Mouse (Mus musculus) stomach, embryonic 15.5 days (tissue): Measurements from ENCODE around the gene Lipe. TPM values are rescaled to one million over a fixed set of nuclear protein-coding genes. Genes with fewer than 3 reads are reported as not detected.
"Not testable (repeated sequence)": the region's sequence is repeated elsewhere in the genome, so short reads cannot be mapped to it uniquely, and the experiment has no call there.

Source experiments
- ATAC-seq: fragments of 200-750 bp; cut with Nextera tagmentation; 2 replicates; pipeline ENCODE4 v1.8.0; 2017; ENCODE audit warnings: low read depth, moderate number of reproducible peaks, moderate TSS enrichment; ENCODE audit not compliant: insufficient read depth, low FRiP score
- H3K27ac ChIP-seq: fragments of 300-500 bp; sonication (generic); 2 replicates; pipeline ENCODE4 v1.5.1; 2015; ENCODE audit warnings: mild to moderate bottlenecking, inconsistent platforms
- H3K27me3 ChIP-seq: fragments of 300-500 bp; sonication (generic); replicated peaks from 2 replicates; pipeline ENCODE4 v1.6.1; 2015; ENCODE audit warnings: inconsistent platforms
- H3K36me3 ChIP-seq: fragments of 300-500 bp; sonication (generic); 2 replicates; pipeline ENCODE4 v1.6.1; 2015; ENCODE audit warnings: inconsistent platforms
- H3K4me1 ChIP-seq: fragments of 300-500 bp; sonication (generic); 2 replicates; pipeline ENCODE4 v1.6.1; 2015; ENCODE audit warnings: inconsistent platforms
- H3K4me2 ChIP-seq: fragments of 300-500 bp; sonication (generic); 2 replicates; pipeline ENCODE4 v1.6.1; 2015; ENCODE audit warnings: mild to moderate bottlenecking, inconsistent platforms
- H3K4me3 ChIP-seq: fragments of 300-500 bp; sonication (generic); replicated peaks from 2 replicates; pipeline ENCODE4 v1.5.1; 2015; ENCODE audit warnings: inconsistent platforms
- H3K9ac ChIP-seq: fragments of 300-500 bp; sonication (generic); 2 replicates; pipeline ENCODE4 v1.6.1; 2015; ENCODE audit warnings: inconsistent platforms
- H3K9me3 ChIP-seq: fragments of 300-500 bp; sonication (generic); 2 replicates; pipeline ENCODE4 v1.6.1; 2016; ENCODE audit warnings: inconsistent platforms
- whole genome bisulfite sequencing: fragments of 180-500 bp; shearing (Covaris S2); methylation state at CpG from one replicate; pipeline ENCODE4 v1.1.7; 2015; 5-methylcytosine and 5-hydroxymethylcytosine counted together
- polyA plus RNA-seq: library from polyadenylated mRNA; unstranded; fragments of >200 nt; fragmentation: Nextera tagmentation; extraction: Ambion mirVana; gene quantifications from 2 replicates; pipeline ENCODE4 v1.2.1, GENCODE M21; 2015

The Lipe gene
- polyA plus RNA-seq, 1 experiment from 2014 or later, result 8.3 TPM

- H3K27me3 ChIP-seq, result no peaks in the 10 kb centered on the region
- ATAC-seq, result no peak
- peak overlapping the region; percentile 73; the same call in 1 of the 2 replicates for H3K27ac ChIP-seq
- no peak overlapping the region for H3K4me2 ChIP-seq
- H3K36me3 ChIP-seq, result no peaks in the 10 kb centered on the region
- H3K4me1 ChIP-seq, result peaks cover 15% of the 10 kb centered on the region; the same call in 1 of the 2 replicates
- no peak overlapping the region for H3K4me3 ChIP-seq
- H3K9me3 ChIP-seq, result no peaks in the 10 kb centered on the region
- no peak overlapping the region for H3K9ac ChIP-seq
- 79% methylated on average over 6 of the region's 6 CpGs for WGBS
Measured at GRCm38 (mm10) chr7:25432381-25432780, 33.9 kb upstream of the Lipe start.

- Histone ChIP-seq H3K27me3 (no peaks in the 10 kb centered on the region), H3K4me2 (no peak overlapping the region), H3K4me1 (peaks cover 14% of the 10 kb centered on the region; the same call in 1 of the 2 replicates), H3K9ac (no peak overlapping the region), H3K4me3 (no peak overlapping the region), H3K36me3 (no peaks in the 10 kb centered on the region), H3K9me3 (no peaks in the 10 kb centered on the region), H3K27ac (peak overlapping the region; percentile 13; the same call in 1 of the 2 replicates)
- WGBS, result 71% methylated on average over 4 of the region's 4 CpGs
- no peak for ATAC-seq
Measured at GRCm38 (mm10) chr7:25429886-25430784, 31.6 kb upstream of the Lipe start.

DNA sequence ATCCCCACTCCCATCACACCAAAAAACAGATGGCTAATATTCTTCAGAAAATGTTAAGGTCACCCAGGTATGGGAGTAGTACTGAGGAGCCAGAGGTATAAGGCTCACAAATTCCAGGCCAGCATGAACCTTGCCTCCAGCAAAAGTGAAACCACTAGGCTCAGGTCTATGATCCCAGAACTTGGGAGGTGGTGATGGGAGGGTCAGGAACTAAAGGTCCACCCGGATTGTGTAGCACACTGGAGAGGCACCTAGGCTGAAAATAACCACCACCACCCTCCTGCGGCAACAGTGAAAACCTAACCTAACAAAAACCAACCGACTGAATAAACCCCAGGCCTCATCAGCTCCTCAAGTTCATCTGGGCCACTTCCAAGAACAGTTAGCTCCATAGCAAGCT lies 29.8 kb upstream of the Lipe start:
- Histone ChIP-seq H3K27ac (no peak overlapping the region), H3K4me1 (peaks cover 5% of the 10 kb centered on the region; the same call in 1 of the 2 replicates), H3K4me3 (no peak overlapping the region), H3K27me3 (no peaks in the 10 kb centered on the region), H3K36me3 (no peaks in the 10 kb centered on the region), H3K9me3 (no peaks in the 10 kb centered on the region), H3K9ac (no peak overlapping the region), H3K4me2 (no peak overlapping the region)
- no peak for ATAC-seq
- WGBS, result 95% methylated on average over 3 of the region's 3 CpGs

DNA sequence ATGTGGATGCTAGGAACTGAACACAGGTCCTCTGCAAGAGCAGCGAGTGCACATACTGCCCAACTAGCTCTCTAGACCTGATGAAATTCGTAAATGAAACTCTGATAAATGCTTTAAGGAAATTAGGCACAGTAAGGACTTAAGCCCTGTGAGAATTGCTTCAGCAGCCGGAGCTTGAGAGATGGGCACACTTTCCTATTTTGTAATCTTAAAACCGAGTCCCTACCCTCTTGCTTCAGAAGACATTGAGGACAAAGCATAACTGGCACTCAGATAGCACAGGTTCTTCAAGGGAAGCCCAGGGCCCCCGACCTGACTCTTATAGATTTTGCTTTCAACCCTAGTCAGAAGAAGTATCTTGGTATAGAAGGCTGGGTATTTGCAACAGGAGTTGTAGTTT lies 28.6 kb upstream of the Lipe start:
- WGBS, result 81% methylated on average over 5 of the region's 5 CpGs
- no peak overlapping the region for H3K27ac ChIP-seq
- H3K27me3 ChIP-seq, result no peaks in the 10 kb centered on the region
- H3K4me3 ChIP-seq, result no peak overlapping the region
- ATAC-seq, result no peak
- H3K9me3 ChIP-seq, result no peaks in the 10 kb centered on the region
- H3K9ac ChIP-seq, result no peak overlapping the region
- H3K36me3 ChIP-seq, result no peaks in the 10 kb centered on the region
- H3K4me1 ChIP-seq, result no peaks in the 10 kb centered on the region
- no peak overlapping the region for H3K4me2 ChIP-seq

DNA sequence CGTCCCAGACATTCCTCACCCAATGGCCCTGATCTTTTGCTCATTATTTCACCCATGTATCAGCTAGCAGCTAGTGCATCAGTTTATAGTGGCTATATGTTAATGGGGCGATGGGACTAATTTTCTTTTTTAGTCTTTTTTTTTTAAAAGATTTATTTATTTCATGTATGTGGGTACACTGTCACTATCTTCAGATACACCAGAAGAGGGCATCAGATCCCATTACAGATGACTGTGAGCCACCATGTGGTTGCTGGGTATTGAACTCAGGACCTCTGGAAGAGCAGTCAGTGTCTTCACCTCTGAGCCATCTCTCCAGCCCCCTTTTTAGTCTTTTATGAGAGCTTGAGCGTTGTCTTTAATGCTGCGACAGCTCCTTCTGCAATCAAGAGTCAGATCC lies 27.9 kb upstream of the Lipe start:
- H3K27ac ChIP-seq, H3K36me3 ChIP-seq, H3K9ac ChIP-seq, H3K4me1 ChIP-seq, H3K4me2 ChIP-seq, H3K27me3 ChIP-seq, ATAC-seq, H3K9me3 ChIP-seq, H3K4me3 ChIP-seq: not testable (repeated sequence)
- WGBS, result 90% methylated on average over 4 of the region's 4 CpGs

DNA sequence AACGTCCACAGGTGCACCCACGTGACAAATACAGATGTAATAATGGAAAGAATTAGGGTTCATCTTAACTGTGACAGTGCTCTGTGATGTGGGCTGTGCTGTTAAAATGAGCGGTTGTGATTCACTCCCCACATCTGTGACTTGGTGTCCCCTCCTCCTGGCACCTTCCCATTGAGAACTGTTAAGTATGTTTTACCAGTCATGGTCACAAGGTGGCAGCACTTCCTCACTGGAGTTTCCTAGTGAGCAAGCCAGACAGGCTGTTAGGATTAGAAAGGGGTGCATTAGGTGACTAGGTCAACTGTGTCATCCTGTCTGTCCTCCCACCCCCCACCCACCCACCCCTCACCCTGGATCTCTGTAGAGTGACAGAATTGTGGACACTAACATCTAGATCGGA lies 25.9 kb upstream of the Lipe start:
- no peak overlapping the region for H3K4me3 ChIP-seq
- H3K9me3 ChIP-seq, result no peaks in the 10 kb centered on the region
- H3K27ac ChIP-seq, result no peak overlapping the region
- no peaks in the 10 kb centered on the region for H3K27me3 ChIP-seq
- peak; percentile 35; the same call in 1 of the 2 replicates for ATAC-seq
- no peak overlapping the region for H3K4me2 ChIP-seq
- no peak overlapping the region for H3K9ac ChIP-seq
- WGBS, result 37% methylated on average over 4 of the region's 4 CpGs
- H3K36me3 ChIP-seq, result no peaks in the 10 kb centered on the region
- H3K4me1 ChIP-seq, result no peaks in the 10 kb centered on the region

DNA sequence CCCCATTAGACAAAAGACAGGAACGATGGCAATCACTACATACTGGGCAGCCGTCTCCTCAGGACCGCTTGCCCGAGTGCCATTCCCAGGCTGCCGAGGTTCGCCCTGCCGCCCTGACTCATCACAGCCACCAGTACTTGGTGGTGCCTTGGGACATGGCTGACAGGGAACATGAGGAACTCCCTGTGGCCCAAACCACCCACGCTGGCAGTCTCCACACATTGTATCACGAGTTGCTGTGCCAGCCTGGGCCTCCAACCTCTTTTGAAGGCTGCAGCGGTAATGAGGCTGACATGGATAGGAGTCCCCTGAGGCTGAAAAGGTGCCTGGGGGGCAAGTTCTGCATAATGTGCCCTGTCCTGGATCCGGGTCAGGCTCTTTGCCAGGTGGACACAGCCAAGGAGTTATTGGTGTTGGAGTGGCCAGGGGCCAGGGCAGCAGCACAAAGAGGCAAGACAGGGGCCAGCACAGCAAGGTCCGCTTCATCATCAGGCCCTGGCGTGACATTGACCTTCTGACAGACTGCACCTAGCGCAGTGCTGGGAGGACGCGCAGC lies 23.9 kb upstream of the Lipe start:
- H3K9me3 ChIP-seq, result no peaks in the 10 kb centered on the region

DNA sequence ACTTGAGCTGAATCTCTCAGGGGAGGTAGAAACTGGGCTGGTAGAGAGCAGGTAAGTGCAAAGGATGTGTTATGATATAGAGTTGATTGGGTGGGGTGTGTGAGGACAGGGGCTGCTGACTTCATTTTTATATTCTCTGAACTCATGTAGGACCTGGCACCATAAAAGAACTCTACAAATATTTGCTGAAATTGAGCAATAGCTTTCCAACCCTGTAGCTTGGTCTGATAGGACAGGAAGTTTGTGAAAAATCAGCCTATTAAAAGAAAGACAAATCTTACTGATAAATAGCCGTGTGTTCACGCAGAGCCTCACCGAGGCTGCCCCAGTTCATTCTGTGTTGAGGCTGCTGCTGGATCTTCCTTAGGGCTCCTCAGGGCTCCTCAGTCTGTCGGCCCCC lies 21.4 kb upstream of the Lipe start:
- Histone ChIP-seq H3K27ac (no peak overlapping the region), H3K4me3 (no peak overlapping the region), H3K4me2 (no peak overlapping the region), H3K36me3 (no peaks in the 10 kb centered on the region), H3K9me3 (no peaks in the 10 kb centered on the region), H3K27me3 (no peaks in the 10 kb centered on the region), H3K9ac (no peak overlapping the region), H3K4me1 (no peaks in the 10 kb centered on the region)
- 73% methylated on average over 4 of the region's 4 CpGs for WGBS
- ATAC-seq, result no peak

More for the DNA sequence above, 23.9 kb upstream of the Lipe start:
- ATAC-seq, result no peak
- H3K4me3 ChIP-seq, result no peak overlapping the region
- no peaks in the 10 kb centered on the region for H3K27me3 ChIP-seq
- H3K4me1 ChIP-seq, result no peaks in the 10 kb centered on the region
- no peaks in the 10 kb centered on the region for H3K36me3 ChIP-seq
- no peak overlapping the region for H3K9ac ChIP-seq
- 81% methylated on average over 16 of the region's 16 CpGs for WGBS
- H3K27ac ChIP-seq, result no peak overlapping the region
- no peak overlapping the region for H3K4me2 ChIP-seq

- Histone ChIP-seq H3K36me3 (no peaks in the 10 kb centered on the region), H3K9me3 (no peaks in the 10 kb centered on the region), H3K4me1 (no peaks in the 10 kb centered on the region), H3K4me3 (no peak overlapping the region), H3K4me2 (no peak overlapping the region), H3K27me3 (no peaks in the 10 kb centered on the region), H3K27ac (no peak overlapping the region), H3K9ac (no peak overlapping the region)
- WGBS, result 79% methylated on average over 8 of the region's 8 CpGs
- ATAC-seq, result no peak
Measured at GRCm38 (mm10) chr7:25419536-25419935, 21.0 kb upstream of the Lipe start.

- Histone ChIP-seq H3K27me3 (no peaks in the 10 kb centered on the region), H3K36me3 (no peaks in the 10 kb centered on the region), H3K9me3 (no peaks in the 10 kb centered on the region), H3K4me2 (no peak overlapping the region), H3K4me1 (no peaks in the 10 kb centered on the region), H3K9ac (no peak overlapping the region), H3K4me3 (no peak overlapping the region), H3K27ac (no peak overlapping the region)
- no peak for ATAC-seq
- WGBS, result 87% methylated on average over 1 of the region's 1 CpGs
Measured at GRCm38 (mm10) chr7:25417597-25417996, 19.1 kb upstream of the Lipe start.

GRCm38 (mm10) chr7:25412833-25413441 lies 14.4 kb upstream of the Lipe start, which contains the start of gene Cxcl17:
Gene Cxcl17, minus strand, starts transcription at chr7:25412886.
- Histone ChIP-seq H3K27ac (no peak within 1 kb of the TSS), H3K27me3 (no peaks in the 10 kb centered on the region), H3K9ac (no peak within 1 kb of the TSS), H3K4me2 (no peak within 1 kb of the TSS), H3K9me3 (no peaks in the 10 kb centered on the region), H3K36me3 (no peaks in the 10 kb centered on the region), H3K4me1 (no peaks in the 10 kb centered on the region), H3K4me3 (no peak within 1 kb of the TSS)
- WGBS, result 46% methylated on average over 7 of the region's 7 CpGs
- ATAC-seq, result no peak

- Histone ChIP-seq H3K4me2 (no peak overlapping the region), H3K27me3 (no peaks in the 10 kb centered on the region), H3K4me3 (no peak overlapping the region), H3K27ac (no peak overlapping the region), H3K4me1 (no peaks in the 10 kb centered on the region), H3K36me3 (no peaks in the 10 kb centered on the region), H3K9me3 (no peaks in the 10 kb centered on the region), H3K9ac (no peak overlapping the region)
- WGBS, result 80% methylated on average over 3 of the region's 3 CpGs
- ATAC-seq, result no peak
Measured at GRCm38 (mm10) chr7:25411861-25412260, 13.4 kb upstream of the Lipe start.
